Mouse (Mus musculus): Measurements from ENCODE around the gene S100a4.

DNA sequence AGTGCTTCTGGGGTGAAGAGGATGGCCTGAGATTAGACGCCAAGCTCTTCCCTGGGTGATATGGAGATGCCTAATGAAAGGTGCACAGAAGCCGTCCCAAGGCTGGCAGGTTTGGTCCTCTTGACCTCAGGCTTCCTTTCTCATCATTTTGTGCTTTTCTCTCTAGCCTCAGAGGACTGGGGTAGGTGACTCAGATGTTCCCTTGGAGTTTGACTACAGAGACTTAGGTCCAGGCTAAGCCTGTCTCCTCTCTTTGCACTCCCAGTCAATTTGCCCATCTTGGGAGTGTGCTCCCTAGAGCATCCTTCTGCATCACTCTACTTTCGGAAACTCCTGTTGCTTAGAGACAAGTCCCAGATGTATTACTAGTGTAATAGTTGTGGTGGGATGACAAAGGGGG is 3.8 kb downstream of the S100a4 start:
- TF ChIP-seq CTCF (IDR thresholded peaks at IDR 0.05; ENCODE audit: borderline replicate concordance, insufficient read depth, low read length) = no peak
- no peak; the same call in 1 of the 2 replicates for TF ChIP-seq POLR2A (IDR thresholded peaks at IDR 0.05; ENCODE audit: low read depth, low read length)

Measured in embryonic fibroblast, embryonic 13.5 days (primary cell).